Mouse (Mus musculus) layer of hippocampus, postnatal 36 days (tissue): ENCODE data around the gene Rce1. TPM values are rescaled to one million over a fixed set of nuclear protein-coding genes. Genes with fewer than 3 reads are reported as not detected.
"Not testable (repeated sequence)": the region's sequence is repeated elsewhere in the genome, so short reads cannot be mapped to it uniquely, and the experiment has no call there.

Experiments
- DNase-seq, 2 experiments: peaks; one replicate each; pipeline ENCODE4 v3.0.0; 2022
- total RNA-seq, 2 experiments: library from RNA; stranded (reverse); gene quantifications; 2 replicates each; pipeline ENCODE4 v1.2.3; 2021

The Rce1 gene
- total RNA-seq, 2 experiments from 2014 or later: 23.9 to 26.0 TPM

- DNase-seq: no peak
These were observed 11.8 kb downstream of the Rce1 start for GRCm38 (mm10) chr19:4613464-4614304.

- DNase-seq: no peak
These were observed 13.1 kb downstream of the Rce1 start for GRCm38 (mm10) chr19:4612181-4612961.

- DNase-seq: no peak
These were observed 15.3 kb downstream of the Rce1 start for GRCm38 (mm10) chr19:4610109-4610508.

GRCm38 (mm10) chr19:4608511-4608910 is 16.9 kb downstream of the Rce1 start:
- DNase-seq: no peak

GRCm38 (mm10) chr19:4607406-4607805 is 18.0 kb downstream of the Rce1 start:
- DNase-seq: no peak

DNA sequence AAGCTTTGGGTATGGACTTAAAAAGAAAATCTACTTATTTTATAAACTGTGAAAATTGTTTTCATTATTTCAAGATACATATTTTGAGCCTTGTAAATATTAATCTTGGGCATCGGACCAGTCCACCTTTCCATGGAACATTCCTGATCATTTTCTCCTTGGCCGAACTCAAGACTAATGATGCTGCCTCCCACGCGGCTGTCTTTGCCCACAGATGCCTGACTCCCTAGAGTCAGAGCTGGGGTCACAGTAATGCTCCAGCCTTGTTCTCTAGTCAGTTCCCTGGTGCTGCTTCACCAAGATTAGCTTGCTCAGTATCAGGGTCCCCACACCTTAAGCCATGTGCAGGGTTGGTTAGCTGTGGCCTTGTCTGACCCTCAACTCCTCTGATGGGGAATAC is 19.8 kb downstream of the Rce1 start:
- no peak for DNase-seq

DNA sequence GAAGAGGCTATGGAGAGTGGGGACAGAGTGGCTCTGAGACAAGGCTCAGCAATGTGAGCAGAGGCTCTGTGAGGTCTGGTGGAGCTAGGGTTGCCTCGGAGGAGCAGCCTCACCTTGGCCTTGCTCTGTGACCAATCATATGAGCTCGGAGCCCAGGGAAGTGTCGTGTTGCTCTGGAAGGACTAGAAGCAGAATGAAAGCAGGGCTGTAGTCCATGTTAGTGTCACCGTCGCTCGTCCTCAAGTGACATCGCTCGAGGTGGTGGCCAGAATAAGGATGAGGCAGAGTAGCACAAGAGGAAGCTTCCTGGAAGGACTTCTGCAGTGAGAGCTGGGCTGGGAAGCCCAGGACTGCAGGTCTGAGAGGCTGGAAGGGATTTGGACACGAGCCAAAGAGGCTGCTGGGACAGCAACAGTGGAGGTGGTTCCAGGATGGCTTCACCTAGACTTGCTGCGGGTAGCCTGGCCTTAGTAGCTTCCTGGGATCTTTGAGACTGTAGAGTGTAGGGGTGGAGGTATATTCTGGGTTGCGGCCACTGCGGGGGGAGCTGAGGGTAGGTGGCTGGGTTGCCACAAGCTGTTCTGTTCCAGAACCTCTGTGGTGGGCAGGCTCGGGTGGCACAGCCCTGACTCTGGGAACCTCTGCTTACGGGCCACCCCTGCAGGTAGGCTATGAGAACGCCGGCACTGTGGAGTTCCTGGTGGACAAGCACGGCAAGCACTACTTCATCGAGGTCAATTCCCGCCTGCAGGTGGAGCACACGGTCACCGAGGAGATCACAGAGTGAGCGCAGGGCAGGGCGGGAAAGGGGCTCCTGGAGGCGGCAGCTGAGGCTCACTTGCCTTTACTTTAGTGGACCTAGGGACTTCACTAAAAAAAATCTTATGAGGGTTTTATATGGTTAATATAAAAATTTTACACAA is 21.4 kb downstream of the Rce1 start:
- no peak for DNase-seq

DNA sequence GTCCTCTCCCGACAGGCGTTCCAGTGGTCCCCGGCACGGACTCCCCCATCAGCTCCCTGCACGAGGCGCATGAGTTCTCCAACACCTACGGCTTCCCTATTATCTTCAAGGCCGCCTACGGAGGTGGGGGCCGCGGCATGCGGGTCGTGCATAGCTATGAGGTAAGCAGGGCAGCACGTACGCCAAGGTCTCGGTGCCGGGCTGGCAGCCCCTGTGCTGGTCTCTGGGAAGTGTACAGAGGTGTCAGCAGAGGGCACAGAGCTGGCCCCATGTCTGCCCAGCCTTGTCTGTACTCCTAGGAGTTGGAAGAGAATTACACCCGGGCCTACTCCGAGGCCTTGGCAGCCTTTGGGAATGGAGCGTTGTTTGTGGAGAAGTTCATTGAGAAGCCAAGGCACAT is 23.0 kb downstream of the Rce1 start:
- DNase-seq: no peak

DNA sequence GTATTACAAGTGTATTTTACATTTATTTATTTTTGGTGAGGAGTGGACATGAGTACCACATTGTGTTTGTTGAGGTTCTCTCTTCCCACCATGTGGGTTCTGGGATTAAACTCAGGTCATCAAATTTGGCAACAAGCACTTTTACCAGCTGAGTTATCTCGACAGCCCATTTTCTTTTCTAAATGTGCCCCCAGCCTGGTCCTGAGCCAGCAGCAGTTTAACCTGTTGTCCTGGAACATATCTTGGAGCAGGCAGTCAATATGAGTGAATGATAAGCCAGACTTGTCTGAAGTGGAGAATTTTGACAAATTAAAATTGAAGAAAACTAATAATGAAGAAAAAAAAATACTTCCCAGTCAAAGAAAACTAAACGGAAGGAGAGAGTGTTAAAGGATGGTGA is 29.4 kb downstream of the Rce1 start:
- DNase-seq: no peak

DNA sequence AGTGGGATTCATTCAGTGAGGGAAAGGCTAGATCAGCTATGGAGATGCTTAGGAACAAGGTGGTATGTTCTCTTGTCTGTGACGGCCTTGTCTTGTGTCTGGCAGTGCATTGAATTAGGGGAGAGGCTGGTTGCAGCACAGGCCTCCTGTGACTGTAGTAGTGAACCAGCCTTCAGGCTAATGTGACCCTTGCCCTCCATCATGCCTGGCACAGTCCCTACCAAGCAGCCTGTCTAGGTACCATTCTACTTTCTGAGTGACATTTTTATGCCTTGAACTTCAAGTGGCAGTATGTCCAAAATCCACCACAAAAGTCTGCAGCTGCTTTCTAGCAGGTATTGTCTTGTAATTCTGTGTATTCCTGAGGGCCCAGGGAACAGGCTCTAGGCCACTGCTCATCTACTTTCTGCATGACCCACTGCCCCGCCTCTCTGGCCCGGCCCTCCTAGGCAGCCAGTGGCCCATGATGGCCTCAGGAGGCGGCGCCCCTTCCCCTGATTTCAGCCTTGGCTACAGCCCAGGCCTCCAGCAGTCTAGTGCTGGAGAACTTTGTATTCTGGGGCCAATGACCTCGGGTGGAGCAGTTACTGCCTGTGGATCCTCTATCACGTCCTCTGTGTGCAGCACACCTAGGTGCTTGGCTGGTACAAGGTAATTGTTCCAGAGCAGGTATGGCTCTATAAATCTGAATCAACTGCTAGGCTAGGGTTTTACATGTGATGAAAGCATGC is 31.5 kb downstream of the Rce1 start:
- no peak for DNase-seq

DNA sequence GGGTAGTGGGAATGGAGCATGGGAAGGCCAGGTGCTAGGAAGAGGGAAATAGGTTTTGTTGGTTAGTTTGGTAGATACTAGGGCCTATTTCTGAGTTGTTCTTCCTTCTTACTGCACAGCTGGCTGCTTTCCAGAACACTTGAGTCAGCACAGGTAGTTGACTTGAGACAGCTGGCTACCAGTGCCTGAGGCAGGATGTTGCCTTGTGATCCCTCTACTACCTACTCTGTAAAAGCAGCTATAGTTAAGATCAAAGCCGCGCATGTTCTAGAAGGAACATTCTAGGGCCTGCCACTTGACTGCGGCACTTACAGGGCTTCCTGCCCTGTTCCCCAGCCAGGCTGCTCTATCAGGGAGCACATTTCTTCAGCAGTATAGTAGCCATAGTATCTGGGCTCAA is 35.4 kb downstream of the Rce1 start:
- DNase-seq: no peak

DNA sequence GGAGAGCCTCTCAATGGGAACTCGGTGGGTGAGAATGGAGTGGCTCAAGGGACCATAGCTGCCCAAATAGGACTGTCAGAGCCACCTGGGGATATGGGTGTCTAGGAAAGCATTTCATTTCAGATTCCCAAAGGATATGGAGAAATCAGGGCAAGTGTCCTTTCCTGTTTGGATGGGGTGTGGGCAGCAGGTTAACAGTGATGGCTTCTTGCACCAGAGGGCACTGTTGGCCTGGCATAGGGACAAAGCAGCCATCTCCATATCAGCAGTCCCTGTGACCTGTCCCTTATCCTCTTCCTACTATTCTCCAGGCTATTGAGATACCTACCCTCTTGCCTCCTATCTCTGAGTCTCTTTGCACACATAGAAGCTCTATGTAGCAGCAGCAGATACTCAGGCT is 36.4 kb downstream of the Rce1 start:
- DNase-seq: no peak

GRCm38 (mm10) chr19:4588430-4588829 is 37.0 kb downstream of the Rce1 start:
- DNase-seq: no peak

DNA sequence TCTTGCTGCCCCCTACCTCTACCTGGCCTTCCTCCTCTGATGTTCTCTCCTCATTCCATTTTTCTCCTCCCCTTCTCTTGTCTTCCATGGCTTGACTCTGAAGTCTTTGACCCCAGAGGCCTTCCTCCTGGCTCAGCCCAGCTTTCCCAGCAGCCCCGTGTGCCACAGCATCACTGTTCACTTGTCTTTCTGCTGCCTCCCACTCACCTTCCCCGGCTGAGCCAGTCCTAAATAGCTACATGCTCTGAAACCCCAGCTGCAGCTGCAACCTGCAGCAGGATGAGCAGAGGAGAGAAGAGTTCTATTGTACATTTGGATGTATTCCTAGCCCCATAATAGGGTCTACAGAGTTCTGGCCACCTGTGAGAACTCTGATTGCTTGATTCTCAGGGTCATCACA is 38.0 kb downstream of the Rce1 start:
- no peak for DNase-seq

GRCm38 (mm10) chr19:4586783-4587182 is 38.7 kb downstream of the Rce1 start:
- DNase-seq: not testable (repeated sequence)

DNA sequence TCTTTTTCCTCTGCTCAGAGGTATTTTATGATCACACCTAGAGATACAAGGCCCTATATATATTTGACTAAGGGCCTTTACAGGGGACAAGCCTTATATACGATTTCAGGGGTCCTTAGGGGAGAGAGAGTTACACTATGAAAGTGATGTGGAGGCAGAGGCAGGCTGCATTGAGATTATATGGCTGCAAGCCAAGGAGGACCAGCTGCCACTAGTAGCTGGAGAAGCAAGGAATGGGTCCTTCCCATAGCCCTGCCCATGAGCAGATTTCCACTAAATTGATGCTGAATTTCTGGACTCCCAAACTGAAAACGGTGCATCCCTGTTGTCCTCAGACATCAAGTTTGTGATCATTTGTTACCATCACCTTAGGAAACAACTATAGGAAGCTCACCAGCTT is 41.6 kb downstream of the Rce1 start:
- DNase-seq: no peak

- DNase-seq: no peak
These were observed 46.1 kb downstream of the Rce1 start for GRCm38 (mm10) chr19:4579296-4579695.

DNA sequence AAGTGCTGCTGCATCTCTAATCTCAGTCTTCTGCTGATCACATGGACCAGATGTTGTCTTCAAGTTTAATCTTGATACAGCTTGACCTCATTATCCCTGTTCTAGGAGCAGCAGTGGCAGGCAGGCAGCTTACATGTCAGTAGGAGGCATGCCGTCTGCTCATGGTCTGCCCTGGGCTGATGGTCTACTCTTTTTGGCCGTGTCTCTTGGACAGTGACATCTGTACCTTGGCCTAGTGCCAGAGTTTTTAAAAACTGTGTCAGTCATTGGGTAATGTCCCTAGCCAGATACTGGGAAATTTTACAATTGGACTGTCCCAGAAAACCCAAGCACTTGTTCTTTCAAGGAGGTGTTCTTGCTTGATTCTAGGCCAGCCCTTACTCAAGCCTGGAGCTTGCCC is 46.6 kb downstream of the Rce1 start:
- DNase-seq: no peak

DNA sequence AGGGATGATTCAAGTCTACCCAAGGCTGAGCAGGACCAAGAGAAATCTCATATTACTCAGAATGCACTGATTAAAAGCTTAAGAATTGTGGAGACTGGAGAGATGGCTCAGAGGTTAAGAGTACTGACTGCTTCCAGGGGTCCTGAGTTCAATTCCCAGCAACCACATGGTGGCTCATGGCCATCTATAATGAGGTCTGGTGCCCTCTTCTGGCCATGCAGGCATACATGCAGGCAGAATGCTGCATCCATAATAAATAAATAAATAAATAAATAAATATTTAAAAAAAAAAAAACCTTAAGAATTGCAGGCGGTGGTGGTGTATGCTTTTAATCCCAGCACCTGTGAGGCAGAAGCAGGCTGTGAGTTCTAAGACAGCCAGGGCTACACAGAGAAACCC is 52.2 kb downstream of the Rce1 start:
- no peak for DNase-seq
